In genomic region chr10:62049782-62050192, GRCm38 (mm10) we compare ENCODE assay signal across 9 mouse cellular contexts.
DNase-seq lines count a peak whose midpoint lies in the region; ATAC-seq and TF ChIP-seq lines count a peak whose summit lies in the region.
"Had no signal": no experiment of that assay in that cellular context is flagged by ENCODE, and none has a peak within 500 bp of the region (broad histone marks: within the 10 kb centered on the region; RNA-seq: fewer than 3 reads in every experiment).

No protein-coding gene starts in this region.

- H3K9ac ChIP-seq in embryonic facial prominence, embryonic 15.5 days = no peak overlapping the region
- no peak overlapping the region for H3K9ac ChIP-seq in heart, postnatal 0 days (replicated peaks; ENCODE audit: low read depth, low read length)
- no peak overlapping the region for H3K9ac ChIP-seq in forebrain, embryonic 15.5 days (replicated peaks)

- no peak overlapping the region for H3K4me3 ChIP-seq in embryonic facial prominence, embryonic 15.5 days (replicated peaks)
- no peak overlapping the region for H3K4me3 ChIP-seq in heart, postnatal 0 days (ENCODE audit: low read depth, low read length)
- H3K4me3 ChIP-seq in limb, embryonic 10.5 days = no peak overlapping the region
- no peak overlapping the region for H3K4me3 ChIP-seq in forebrain, embryonic 15.5 days
- no peak overlapping the region for H3K4me3 ChIP-seq in cerebellum, adult 2 months (replicated peaks; ENCODE audit: insufficient read depth, low read depth, low read length)

- no peak overlapping the region for H3K4me2 ChIP-seq in embryonic facial prominence, embryonic 15.5 days (replicated peaks)
- H3K4me2 ChIP-seq in heart, postnatal 0 days (ENCODE audit: low read depth, low read length) = peak overlapping the region; percentile 1; the same call in 1 of the 2 replicates
- no peak overlapping the region for H3K4me2 ChIP-seq in forebrain, embryonic 15.5 days (replicated peaks)

- 0 out of 2 replicates have a peak, but pooled peaks cover under 1% of the 10 kb centered on the region for H3K4me1 ChIP-seq in embryonic facial prominence, embryonic 15.5 days
- 0 out of 2 replicates have a peak, but pooled peaks cover 4% of the 10 kb centered on the region for H3K4me1 ChIP-seq in heart, postnatal 0 days (ENCODE audit: control insufficient read depth, insufficient read depth)
- H3K4me1 ChIP-seq in limb, embryonic 10.5 days = peaks cover 9% of the 10 kb centered on the region
- H3K4me1 ChIP-seq in forebrain, embryonic 15.5 days = no peaks in the 10 kb centered on the region
- H3K4me1 ChIP-seq in cerebellum, adult 2 months (ENCODE audit: control insufficient read depth, insufficient read depth, low read length) = no peaks in the 10 kb centered on the region

- no peak overlapping the region for H3K27ac ChIP-seq in embryonic facial prominence, embryonic 15.5 days (replicated peaks)
- peak overlapping the region; percentile 74 for H3K27ac ChIP-seq in heart, postnatal 0 days (ENCODE audit: low read depth)
- peak overlapping the region; percentile 9; the same call in 1 of the 2 replicates for H3K27ac ChIP-seq in limb, embryonic 10.5 days
- no peak overlapping the region for H3K27ac ChIP-seq in forebrain, embryonic 15.5 days (replicated peaks)
- no peak overlapping the region for H3K27ac ChIP-seq in cerebellum, adult 2 months (ENCODE audit: insufficient read depth, low read length)

- 13% methylated on average over 3 of the region's 3 CpGs for WGBS in embryonic facial prominence, embryonic 15.5 days
- 3% methylated on average over 2 of the region's 3 CpGs for WGBS in heart, postnatal 0 days
- 12% methylated on average over 3 of the region's 3 CpGs for WGBS in limb, embryonic 10.5 days
- WGBS in forebrain, embryonic 15.5 days = 33% methylated on average over 2 of the region's 3 CpGs
- WGBS in cerebellum, adult 2 months = 37% methylated on average over 3 of the region's 3 CpGs

- ATAC-seq in embryonic facial prominence, embryonic 15.5 days (ENCODE audit: insufficient number of reproducible peaks, low FRiP score, low TSS enrichment, low read depth) = 0 out of 2 replicates have a peak, but pooled peaks have one; percentile 56
- ATAC-seq in heart, postnatal 0 days (ENCODE audit: insufficient read depth, low read depth) = peak; percentile 90
- ATAC-seq in forebrain, embryonic 15.5 days (replicated peaks) = no peak

- no peak for TF ChIP-seq POLR2A in cerebellum, adult 2 months (IDR thresholded peaks at IDR 0.05; ENCODE audit: borderline replicate concordance, insufficient read depth, low read length)

- TF ChIP-seq CTCF in heart, postnatal 0 days (IDR thresholded peaks at IDR 0.05; ENCODE audit: low read depth) = no peak
- TF ChIP-seq CTCF in cerebellum, adult 2 months (IDR thresholded peaks at IDR 0.05; ENCODE audit: borderline replicate concordance, insufficient read depth, low read depth, low read length) = no peak

- DNase-seq in adrenal gland, adult 8-10 months = peak; percentile 9
- peak; percentile 80 for DNase-seq in heart, postnatal 0 days (ENCODE audit: low spot score)
- DNase-seq in limb, embryonic 10.5 days (ENCODE audit: low spot score) = no peak
- DNase-seq in left cerebral cortex, adult 11 months (ENCODE audit: low spot score) = no peak
- DNase-seq in cerebellum, adult 11 months = no peak
- DNase-seq in cerebellum, adult 2 months = no peak
- DNase-seq: left cerebral cortex, postnatal 4 days had no signal

- no peaks in the 10 kb centered on the region for H3K9me3 ChIP-seq in embryonic facial prominence, embryonic 15.5 days (replicated peaks)
- H3K9me3 ChIP-seq in heart, postnatal 0 days (replicated peaks; ENCODE audit: control insufficient read depth, low read length) = no peaks in the 10 kb centered on the region
- H3K9me3 ChIP-seq in limb, embryonic 10.5 days (replicated peaks) = no peaks in the 10 kb centered on the region
- H3K9me3 ChIP-seq in forebrain, embryonic 15.5 days = no peaks in the 10 kb centered on the region

- no peaks in the 10 kb centered on the region; the same call in 1 of the 2 replicates for H3K27me3 ChIP-seq in embryonic facial prominence, embryonic 15.5 days
- H3K27me3 ChIP-seq in heart, postnatal 0 days (ENCODE audit: control insufficient read depth, insufficient read depth, low read length) = no peaks in the 10 kb centered on the region
- no peaks in the 10 kb centered on the region for H3K27me3 ChIP-seq in limb, embryonic 10.5 days (ENCODE audit: low read depth, poor library complexity, severe bottlenecking)
- H3K27me3 ChIP-seq in forebrain, embryonic 15.5 days = no peaks in the 10 kb centered on the region
- H3K27me3 ChIP-seq in cerebellum, adult 2 months (ENCODE audit: control insufficient read depth, insufficient read depth, low read length) = no peaks in the 10 kb centered on the region

- TF ChIP-seq EP300 in heart, postnatal 0 days (IDR thresholded peaks at IDR 0.05; ENCODE audit: low read depth) = peak; percentile 72

- H3K36me3 ChIP-seq in embryonic facial prominence, embryonic 15.5 days = no peaks in the 10 kb centered on the region
- H3K36me3 ChIP-seq in heart, postnatal 0 days (replicated peaks; ENCODE audit: control insufficient read depth, insufficient read depth, low read length) = no peaks in the 10 kb centered on the region
- H3K36me3 ChIP-seq in limb, embryonic 10.5 days = no peaks in the 10 kb centered on the region
- no peaks in the 10 kb centered on the region for H3K36me3 ChIP-seq in forebrain, embryonic 15.5 days

Comparison
In these comparisons a context has a peak if more than half of its experiments do, and no peak if none do; other contexts are left out.
1. DNase-seq: peak in adrenal gland, adult 8-10 months (single experiment) and heart, postnatal 0 days (single experiment); none in limb, embryonic 10.5 days (single experiment), left cerebral cortex, adult 11 months (single experiment), cerebellum, adult 11 months (single experiment) and cerebellum, adult 2 months (0 of 2).
2. H3K27ac ChIP-seq: peak in heart, postnatal 0 days (single experiment) and limb, embryonic 10.5 days (single experiment); none in embryonic facial prominence, embryonic 15.5 days (single experiment), forebrain, embryonic 15.5 days (single experiment) and cerebellum, adult 2 months (single experiment).